Mouse (Mus musculus): ENCODE results near the gene Cd209d. TPM values are rescaled to one million over a fixed set of nuclear protein-coding genes. Genes with fewer than 3 reads are reported as not detected.

Cd209d gene
- total RNA-seq (2023), result 10 to 100 TPM in 1 of 2 experiments, 1 to 10 TPM in 1; 8.1 to 12.5 TPM

GRCm38 (mm10) chr8:3878455-3878854, at the start of gene Cd209d:
Cd209d (minus strand) TSS chr8:3878555.

GRCm38 (mm10) chr8:3926744-3927143, 48.4 kb upstream of the Cd209d start, which contains the start of gene Cd209b:
Cd209b (minus strand) TSS chr8:3926844.

DNA sequence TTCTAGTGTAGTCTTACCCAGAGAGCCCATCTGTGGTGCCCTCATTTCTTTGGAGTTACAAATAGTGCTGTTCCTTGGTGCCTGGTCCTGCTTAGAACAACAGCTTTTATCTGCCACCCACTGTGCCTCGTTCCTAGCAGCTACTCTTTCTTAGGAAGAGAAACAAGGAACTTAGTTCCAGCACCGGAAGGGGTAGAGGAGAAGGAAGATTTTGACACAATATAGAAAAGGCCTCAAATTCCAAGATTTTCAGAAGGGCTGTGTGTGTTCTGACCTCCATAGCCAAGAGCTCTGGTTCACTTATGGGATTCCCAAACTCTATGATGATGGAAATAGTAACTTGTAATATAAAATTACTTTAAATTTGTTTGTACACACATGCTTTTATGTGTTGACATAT, 24.1 kb downstream of the Cd209d start, which contains the start of gene Cd209e:
Cd209e (minus strand) TSS at position 101 of the 400 bp plus-strand sequence.

Other genes starting within 250 kb of the Cd209d start
- gene Stxbp2, start 247.6 kb downstream of the Cd209d start, total RNA-seq (2023), result 100 to 1,000 TPM; 245 to 265 TPM
- gene Retn, start 222.8 kb downstream of the Cd209d start, total RNA-seq (2023), result not detected
- gene Mcemp1, start 212.8 kb downstream of the Cd209d start, total RNA-seq (2023), result 10 to 100 TPM; 86.1 to 99.6 TPM
- gene Fcor, start 206.2 kb downstream of the Cd209d start, total RNA-seq (2023), result 1 to 10 TPM; 3.6 to 6.1 TPM
- gene Trappc5, start 202.3 kb downstream of the Cd209d start, total RNA-seq (2023), result 10 to 100 TPM; 17.4 to 18.4 TPM
- gene Fcer2a, start 184.4 kb downstream of the Cd209d start, total RNA-seq (2023), result 1 to 10 TPM in 1 of 2 experiments, under 1 TPM in 1; 0.61 to 1.9 TPM
- gene Clec4g, start 157.9 kb downstream of the Cd209d start, total RNA-seq (2023), result 1 to 10 TPM in 1 of 2 experiments, under 1 TPM in 1; 0.79 to 1.0 TPM
- gene Cd209a, start 129.6 kb downstream of the Cd209d start, total RNA-seq (2023), result 100 to 1,000 TPM in 1 of 2 experiments, 10 to 100 TPM in 1; 87.7 to 109 TPM
- gene Cd209e, start 24.2 kb downstream of the Cd209d start, total RNA-seq (2023), result 1 to 10 TPM in 1 of 2 experiments, under 1 TPM in 1; 0.71 to 1.9 TPM
- gene Cd209b, start 48.3 kb upstream of the Cd209d start, total RNA-seq (2023), result 1 to 10 TPM; 1.7 to 2.6 TPM
- 10 to 100 TPM in 1 of 2 experiments, 1 to 10 TPM in 1; 7.6 to 14.1 TPM for gene Cd209c, start 76.2 kb upstream of the Cd209d start, total RNA-seq (2023)
- not detected for gene Cd209f, start 227.3 kb upstream of the Cd209d start, total RNA-seq (2023)